Mouse (Mus musculus): ENCODE results near the gene Zfp383.
"Not testable (repeated sequence)": the region's sequence is repeated elsewhere in the genome, so short reads cannot be mapped to it uniquely, and the experiment has no call there.

Gene Zfp383

DNA sequence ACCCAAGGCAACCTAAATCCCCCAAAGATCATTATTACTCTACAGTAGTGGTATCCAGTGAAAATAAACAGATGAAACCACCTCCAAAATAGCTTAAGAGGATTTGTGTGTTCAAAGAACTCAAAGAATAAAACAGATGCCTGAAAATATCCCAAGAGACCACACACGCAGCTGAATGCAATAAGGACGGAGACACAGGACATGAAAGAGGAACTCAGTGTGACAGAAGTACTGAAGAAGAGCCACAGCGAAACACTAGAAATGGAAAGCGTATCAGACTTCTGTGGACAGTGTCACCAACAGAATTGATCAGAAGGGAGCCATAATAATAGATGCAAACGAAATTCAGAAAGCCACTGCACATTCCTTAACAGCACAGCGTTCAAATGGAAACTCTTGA, 30.8 kb downstream of the Zfp383 start:
- DNase-seq (ENCODE audit: low spot score in 2 of 2) = no peak

DNA sequence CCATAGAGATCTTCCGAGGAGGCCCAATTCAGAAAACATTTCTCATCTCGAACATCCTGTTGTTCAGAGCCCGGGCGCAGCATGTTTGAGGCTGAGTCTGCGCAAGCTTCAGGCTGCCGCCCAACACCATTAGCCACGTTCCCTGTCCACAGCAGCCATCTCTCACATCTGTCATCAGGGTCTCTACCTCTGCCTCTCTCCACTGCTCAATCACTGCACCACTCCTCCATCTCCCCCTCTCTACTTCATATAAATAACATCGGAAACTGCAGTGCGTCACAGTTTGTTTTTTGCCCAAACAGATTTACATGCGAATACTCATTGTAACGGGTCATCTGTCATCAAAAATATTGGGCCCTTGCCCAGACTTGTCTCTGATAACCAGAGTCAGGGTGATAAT, 33.0 kb downstream of the Zfp383 start:
- DNase-seq (ENCODE audit: low spot score in 2 of 2) = no peak

DNA sequence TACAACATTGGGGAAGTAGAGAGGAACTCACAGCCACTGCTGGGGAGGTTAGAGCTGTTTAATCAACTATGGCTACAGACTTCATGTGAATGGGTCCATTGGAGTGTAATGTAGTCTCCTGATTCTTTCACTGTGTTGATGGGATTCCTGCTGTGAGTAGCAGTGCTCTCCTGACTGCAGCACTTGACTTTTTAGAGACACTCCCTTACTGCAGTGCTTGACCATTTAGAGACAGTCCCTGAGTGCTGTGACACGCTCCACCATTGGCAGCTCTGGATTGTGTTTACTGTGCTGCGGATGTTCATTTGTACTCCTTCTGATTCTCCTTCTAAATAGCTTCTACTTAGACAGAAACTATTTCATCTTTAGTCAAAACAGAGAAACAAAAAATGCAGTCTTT, 34.7 kb downstream of the Zfp383 start:
- no peak for DNase-seq (ENCODE audit: low spot score in 2 of 2)

DNA sequence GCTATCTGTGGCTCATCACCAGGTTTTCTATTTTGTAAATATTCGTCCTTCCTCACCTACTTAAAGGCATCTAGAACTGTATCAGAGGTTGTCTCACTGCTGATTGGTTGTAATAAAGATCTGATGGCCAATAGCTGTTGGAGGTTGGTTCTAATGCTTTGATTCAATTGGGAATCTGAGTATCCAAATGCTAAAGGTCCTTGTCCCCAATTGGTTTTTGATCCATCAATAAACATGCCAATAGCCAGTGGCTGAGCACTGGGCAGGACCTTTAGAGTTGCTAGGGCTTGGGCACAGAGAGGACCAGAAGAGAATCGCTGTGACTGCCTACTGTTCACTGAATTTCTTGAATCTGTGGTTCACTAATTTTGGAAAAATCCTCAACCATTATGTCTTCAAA, 35.7 kb downstream of the Zfp383 start:
- DNase-seq (ENCODE audit: low spot score in 2 of 2) = no peak

DNA sequence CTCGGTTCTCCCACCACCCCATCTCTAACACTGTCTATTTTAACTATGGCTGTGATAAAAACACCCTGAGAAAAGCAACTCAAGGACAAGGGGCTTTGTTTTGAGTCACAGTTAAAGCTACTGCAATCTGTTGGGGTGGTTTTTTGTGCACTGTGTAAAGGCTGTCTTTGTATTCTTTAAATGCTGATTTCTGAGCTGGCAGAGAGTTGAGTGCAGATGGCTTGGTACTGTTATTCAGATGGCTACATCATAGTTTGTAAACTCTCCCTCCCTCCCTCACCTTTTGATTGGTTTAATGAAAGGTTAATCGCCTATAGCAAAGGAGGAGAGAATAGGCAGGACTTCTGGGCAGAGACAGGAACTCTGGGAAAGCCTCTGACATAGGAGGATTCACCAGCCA, 36.2 kb downstream of the Zfp383 start:
- DNase-seq (ENCODE audit: low spot score in 2 of 2) = no peak

DNA sequence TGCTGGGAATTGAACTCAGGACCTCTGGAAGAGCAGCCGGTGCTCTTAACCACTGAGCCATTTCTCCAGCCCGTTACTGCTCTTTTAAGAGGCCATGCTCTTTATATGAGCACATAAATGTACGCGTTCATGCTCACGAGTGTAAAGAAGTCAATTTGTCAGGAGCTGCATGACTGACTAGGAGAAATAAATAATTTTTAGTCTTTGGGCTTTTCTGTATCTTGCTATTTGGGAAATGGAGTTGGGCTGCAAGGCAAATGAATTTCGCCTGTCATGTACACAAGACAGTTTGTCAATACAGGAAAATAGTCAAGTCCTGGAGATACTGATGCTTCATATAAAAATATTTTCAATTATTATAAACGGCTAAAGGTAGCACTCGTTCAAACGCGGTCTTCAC, 45.1 kb downstream of the Zfp383 start:
- DNase-seq (ENCODE audit: low spot score in 2 of 2) = no peak

DNA sequence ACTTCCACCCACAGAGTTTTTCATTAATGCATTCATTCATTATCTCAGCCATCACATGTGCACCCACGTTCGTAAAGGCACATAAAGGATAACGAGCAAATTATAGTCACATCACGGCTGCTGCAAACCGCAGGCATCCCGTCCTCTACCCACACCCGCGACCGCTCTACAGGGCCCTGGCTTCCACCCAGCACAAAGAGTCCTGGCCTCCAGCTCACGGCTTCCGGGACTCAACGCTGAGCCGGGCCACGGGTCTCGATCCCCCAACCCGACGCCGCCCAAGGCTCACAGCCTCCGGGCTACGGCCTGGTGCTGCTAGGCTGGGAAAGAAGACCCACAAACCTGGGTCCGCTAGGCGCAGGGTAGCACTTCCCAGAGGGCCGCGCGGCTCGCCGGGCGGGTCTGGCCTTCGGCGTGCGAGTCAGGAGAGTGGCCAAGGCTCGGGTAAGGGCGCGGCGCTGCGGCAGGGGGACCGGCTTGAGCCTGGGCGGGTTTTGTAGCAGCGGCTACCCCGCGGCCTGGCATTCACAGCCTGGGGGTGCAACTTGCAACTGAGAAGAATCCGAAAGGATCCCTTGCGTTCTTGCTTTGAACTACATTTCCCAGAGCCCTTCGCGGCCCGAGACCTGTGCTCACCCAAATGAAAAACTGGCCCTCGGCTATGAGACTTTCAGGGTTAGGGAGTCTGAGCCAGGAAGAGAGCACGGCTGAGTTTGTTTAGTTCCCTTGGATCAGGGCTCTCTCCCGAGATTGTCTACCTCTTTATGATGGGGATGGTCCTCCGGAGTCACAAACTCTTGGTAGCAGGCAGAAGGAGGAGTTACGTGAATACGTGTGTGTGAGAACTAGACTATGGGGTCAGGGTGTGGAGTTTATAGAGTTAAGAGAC, 45.7 kb downstream of the Zfp383 start, which contains the start of gene Zfp74:
TSS of gene Zfp74 (minus strand) at position 577 of the 889 bp plus-strand sequence.
- peak; percentile 44 to 64 for DNase-seq (ENCODE audit: low spot score in 2 of 2)

DNA sequence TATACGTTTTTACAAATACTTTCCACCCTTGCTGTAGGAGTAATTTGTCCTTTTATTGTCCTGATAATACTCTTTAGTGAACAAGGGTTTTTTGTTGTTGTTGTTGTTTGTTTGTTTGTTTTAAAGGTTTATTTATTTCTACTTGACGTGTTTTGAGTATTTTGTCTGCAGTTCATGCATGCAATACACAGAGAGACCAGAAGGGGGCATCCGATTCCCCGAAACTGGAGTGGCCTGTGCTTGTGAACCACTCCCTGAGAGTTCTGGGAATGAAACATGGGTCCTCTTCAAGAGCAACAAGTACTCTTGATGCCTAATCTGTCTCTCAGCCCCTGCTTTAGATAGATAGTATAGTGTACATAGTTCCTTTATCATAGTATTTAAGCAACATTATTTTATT, 46.7 kb downstream of the Zfp383 start:
- DNase-seq (ENCODE audit: low spot score in 2 of 2) = peak in 1 of 2 experiments; percentile 32

DNA sequence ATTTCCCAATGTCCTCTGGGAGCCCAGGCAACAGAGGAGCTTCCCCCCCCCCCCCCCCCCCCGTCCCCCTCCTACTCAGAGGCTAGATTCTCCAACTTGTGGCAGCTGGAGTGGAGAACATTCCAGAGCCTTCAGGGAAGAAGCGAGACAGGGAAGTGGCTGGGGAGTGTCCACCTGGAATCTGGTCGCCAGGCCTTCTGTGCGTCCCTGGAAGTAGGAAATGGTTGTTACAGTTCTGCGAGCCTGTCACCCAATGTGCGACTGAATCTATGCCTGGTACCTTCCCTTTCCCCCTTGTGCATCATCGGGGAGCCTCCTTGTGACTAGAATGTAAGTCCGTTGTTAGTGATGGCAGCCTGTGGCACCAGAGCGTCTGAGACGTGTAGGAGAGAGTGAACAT, 48.2 kb downstream of the Zfp383 start:
- no peak for DNase-seq (ENCODE audit: low spot score in 2 of 2)

DNA sequence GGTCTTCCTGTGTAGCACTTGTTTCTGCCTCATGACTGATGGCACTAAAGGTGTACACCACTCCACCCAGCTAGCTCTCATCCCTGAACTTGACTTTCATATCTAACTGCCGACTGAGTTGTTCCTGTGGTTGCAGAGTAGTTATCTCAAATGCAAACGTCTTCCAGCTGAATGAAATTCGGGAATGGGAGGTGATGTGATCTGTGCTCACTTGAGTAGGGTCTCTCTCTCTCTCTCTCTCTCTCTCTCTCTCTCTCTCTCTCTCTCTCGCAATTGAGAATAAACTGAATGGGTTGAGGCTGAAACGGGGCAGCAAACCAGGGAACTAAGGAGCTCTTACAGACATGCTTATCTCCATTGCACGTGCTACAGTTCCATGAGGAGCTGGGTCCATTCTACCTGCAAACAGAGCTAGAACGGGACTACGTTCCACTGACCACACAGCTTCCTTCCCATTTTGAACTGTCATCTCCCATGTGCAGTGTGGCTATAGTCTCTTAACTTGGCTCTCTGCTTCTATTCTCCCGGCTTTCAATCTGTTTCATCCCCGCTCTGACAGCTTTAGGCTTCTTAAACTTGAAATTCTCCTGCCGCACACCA, 50.2 kb downstream of the Zfp383 start:
- DNase-seq (ENCODE audit: low spot score in 2 of 2) = no peak

DNA sequence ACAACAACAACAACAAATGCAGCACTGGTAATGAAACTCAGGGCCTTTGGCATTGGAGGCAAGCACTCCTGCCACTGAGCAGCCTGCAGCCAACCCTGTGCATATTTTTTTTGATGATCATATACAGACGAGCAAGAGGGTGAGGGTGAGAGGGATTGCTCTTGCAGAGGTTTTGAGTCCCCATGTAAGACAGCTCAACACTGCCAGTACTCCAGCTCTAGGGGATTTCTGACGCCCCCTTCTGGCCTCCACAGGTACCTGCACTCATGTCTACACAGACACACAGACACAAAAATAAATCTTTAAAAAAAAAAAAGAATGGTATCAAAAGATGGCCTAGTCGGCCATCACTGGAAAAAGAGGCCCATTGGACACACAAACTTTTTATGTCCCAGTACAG, 51.0 kb downstream of the Zfp383 start:
- DNase-seq (ENCODE audit: low spot score in 2 of 2) = no peak

DNA sequence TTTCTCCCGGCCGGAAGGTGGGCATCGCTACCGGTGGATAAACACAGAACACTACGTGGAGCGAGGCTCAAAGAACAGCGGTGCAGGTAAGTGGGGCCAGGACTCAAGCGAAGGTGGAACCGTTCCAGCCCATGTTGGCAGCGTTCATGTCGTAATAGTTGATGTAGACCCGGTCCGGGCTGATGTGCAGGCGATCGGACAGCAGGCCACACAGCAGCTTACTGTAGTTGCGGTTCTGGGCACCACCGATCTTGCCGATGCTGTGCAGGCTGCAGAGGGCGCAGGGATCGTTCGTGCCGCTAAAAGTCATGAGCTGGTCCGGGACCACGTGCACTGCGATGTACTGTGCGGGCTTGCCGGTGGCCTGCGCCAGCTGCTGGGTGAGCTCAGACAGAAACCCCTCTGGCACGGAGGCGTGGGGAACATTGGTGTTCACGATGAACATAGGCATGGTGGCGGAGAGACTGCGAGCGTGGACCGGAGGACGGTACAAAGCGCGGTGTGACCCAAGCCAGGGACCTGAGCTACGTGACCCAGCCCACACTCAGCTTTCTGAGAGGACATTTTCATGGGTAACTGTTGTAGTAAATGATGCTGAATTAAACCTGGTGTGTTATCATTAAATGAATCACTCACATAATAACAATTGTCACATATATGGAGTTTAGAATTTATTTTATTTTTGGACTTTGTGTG, 57.2 kb downstream of the Zfp383 start:
- DNase-seq (ENCODE audit: low spot score in 2 of 2) = not testable (repeated sequence)

Measured in cerebellum, postnatal 4 days (tissue).